8 mouse cellular contexts compared by ENCODE assay signal in the genomic region with DNA sequence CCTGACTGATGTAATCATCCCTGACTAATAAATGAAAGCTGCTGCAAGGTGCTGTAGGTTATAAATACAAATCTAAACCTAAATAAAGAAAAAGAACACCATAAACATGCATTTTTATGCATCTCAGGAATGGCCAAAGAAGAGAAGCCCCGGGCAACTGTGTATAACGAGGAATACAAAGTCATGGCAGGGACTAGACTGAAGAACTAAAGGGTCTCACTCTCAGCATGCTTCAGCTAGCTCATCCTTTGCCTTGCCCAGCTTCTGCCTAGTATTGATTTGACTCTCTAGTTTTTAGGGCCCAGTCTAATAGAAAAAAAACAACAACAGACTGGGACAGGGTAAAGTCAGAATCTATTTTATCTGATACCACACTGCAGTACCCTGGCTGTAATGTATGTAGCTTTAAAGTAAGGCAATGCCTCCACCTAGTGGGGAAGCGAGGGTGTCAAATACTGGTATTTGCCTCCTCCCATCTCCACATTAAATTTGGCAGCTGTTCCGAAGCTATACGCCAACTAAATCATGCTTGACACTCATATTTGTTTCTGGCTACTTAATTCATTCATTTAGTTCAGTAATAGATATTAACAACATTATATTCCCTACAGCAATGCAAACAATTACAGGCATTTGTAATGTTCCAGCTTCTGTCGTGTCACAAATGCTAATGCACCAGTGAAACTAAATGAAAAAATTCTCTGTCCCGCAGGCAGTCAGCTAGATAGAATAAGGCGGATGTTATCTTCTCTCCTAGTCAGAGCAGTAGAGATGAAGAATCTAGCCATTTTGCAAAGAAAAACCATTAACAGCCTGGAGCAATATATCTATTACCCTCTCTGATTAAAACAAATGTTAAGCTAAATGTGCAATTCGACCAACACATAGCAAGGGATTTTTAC. TPM values are rescaled to one million over a fixed set of nuclear protein-coding genes. Genes with fewer than 3 reads are reported as not detected.
DNase-seq lines count a peak whose midpoint lies in the region; ATAC-seq and TF ChIP-seq lines count a peak whose summit lies in the region.

No protein-coding gene starts in this region.

- 42% methylated on average over 9 of the region's 9 CpGs for WGBS in lung, adult 2 months
- WGBS in lung, embryonic 15.5 days = 41% methylated on average over 9 of the region's 9 CpGs

- peak; percentile 72 for ATAC-seq in lung, embryonic 15.5 days (ENCODE audit: borderline replicate concordance, extremely low read depth, low FRiP score, low TSS enrichment)

- no peak for DNase-seq in lung, adult 2 months
- DNase-seq in lung, adult 18-20 months = no peak
- DNase-seq in cerebellum, adult 18-20 months = peak; percentile 41 to 51
- peak; percentile 58 for DNase-seq in forelimb bud, embryonic 11.5 days (ENCODE audit: low read depth, low spot score)
- DNase-seq in kidney, postnatal 10 days = peak; percentile 66
- DNase-seq in right cerebral cortex, adult 18-20 months = peak; percentile 66
- no peak for DNase-seq in urinary bladder, adult 18-20 months (ENCODE audit: low spot score in 2 of 2)

- peaks cover 1% of the 10 kb centered on the region; the same call in 1 of the 2 replicates for H3K4me1 ChIP-seq in lung, adult 2 months (ENCODE audit: control insufficient read depth, insufficient read depth, low read length)
- H3K4me1 ChIP-seq in lung, embryonic 15.5 days = peaks cover 2% of the 10 kb centered on the region; the same call in 1 of the 2 replicates

- TF ChIP-seq POLR2A in lung, adult 2 months (IDR thresholded peaks at IDR 0.05; ENCODE audit: borderline replicate concordance, extremely low read depth, low read depth, low read length) = no peak

- H3K4me2 ChIP-seq in lung, embryonic 15.5 days = no peak overlapping the region; the same call in 1 of the 2 replicates

- H3K27me3 ChIP-seq in lung, embryonic 15.5 days = no peaks in the 10 kb centered on the region

- no peak overlapping the region for H3K9ac ChIP-seq in lung, embryonic 15.5 days

- no peak overlapping the region for H3K27ac ChIP-seq in lung, embryonic 15.5 days

- no peaks in the 10 kb centered on the region for H3K9me3 ChIP-seq in lung, embryonic 15.5 days

- H3K36me3 ChIP-seq in lung, embryonic 15.5 days = no peaks in the 10 kb centered on the region

- peak; percentile 27; the same call in 1 of the 2 replicates for TF ChIP-seq CTCF in lung, adult 2 months (IDR thresholded peaks at IDR 0.05; ENCODE audit: insufficient read depth, low read length)

- H3K4me3 ChIP-seq in lung, adult 2 months (replicated peaks; ENCODE audit: extremely low read depth, low read depth, low read length) = no peak overlapping the region
- H3K4me3 ChIP-seq in lung, embryonic 15.5 days = no peak overlapping the region

RNA-seq across cellular contexts. Expression of gene Dnajb9, which starts 28.8 kb away (rescaled TPM):
- polyA plus RNA-seq in lung, adult 2 months (2012; rRNA removed) = 3.6 and 4.6 TPM in 2 replicates
- polyA plus RNA-seq in lung, embryonic 15.5 days (2015; fragmentation: Nextera tagmentation; extraction: Ambion mirVana) = 21.8 and 22.1 TPM in 2 replicates

RNA-seq across cellular contexts. Expression of gene Pnpla8, which starts 39.8 kb away (rescaled TPM):
- 9.7 and 17.3 TPM in 2 replicates for polyA plus RNA-seq in lung, adult 2 months (2012; rRNA removed)
- 65.2 TPM in 2 replicates for polyA plus RNA-seq in lung, embryonic 15.5 days (2015; fragmentation: Nextera tagmentation; extraction: Ambion mirVana)

Comparison
In these comparisons a context has a peak if more than half of its experiments do, and no peak if none do; other contexts are left out.
1. DNase-seq: peak in cerebellum, adult 18-20 months (2 of 2), forelimb bud, embryonic 11.5 days (single experiment), kidney, postnatal 10 days (single experiment) and right cerebral cortex, adult 18-20 months (single experiment); none in lung, adult 2 months (single experiment), lung, adult 18-20 months (0 of 2) and urinary bladder, adult 18-20 months (0 of 2).